Mouse (Mus musculus): ENCODE data around the gene 2310022B05Rik.

2310022B05Rik gene

GRCm38 (mm10) chr8:124661781-124662180 is 1.4 kb downstream of the 2310022B05Rik start:
- no peak for DNase-seq (ENCODE audit: low read depth)

GRCm38 (mm10) chr8:124658415-124658814 is 4.8 kb downstream of the 2310022B05Rik start:
- DNase-seq (ENCODE audit: low read depth): no peak

GRCm38 (mm10) chr8:124657961-124658360 is 5.2 kb downstream of the 2310022B05Rik start:
- no peak for DNase-seq (ENCODE audit: low read depth)

- DNase-seq (ENCODE audit: low read depth): no peak
These were observed 9.3 kb downstream of the 2310022B05Rik start for GRCm38 (mm10) chr8:124653568-124654475.

GRCm38 (mm10) chr8:124652546-124652945 is 10.6 kb downstream of the 2310022B05Rik start:
- DNase-seq (ENCODE audit: low read depth): no peak

- DNase-seq (ENCODE audit: low read depth): no peak
These were observed 11.4 kb downstream of the 2310022B05Rik start for GRCm38 (mm10) chr8:124651776-124652175.

GRCm38 (mm10) chr8:124648311-124648710 is 14.9 kb downstream of the 2310022B05Rik start:
- no peak for DNase-seq (ENCODE audit: low read depth)

GRCm38 (mm10) chr8:124643540-124644339 is 19.4 kb downstream of the 2310022B05Rik start:
- DNase-seq (ENCODE audit: low read depth): no peak

GRCm38 (mm10) chr8:124641599-124641998 is 21.6 kb downstream of the 2310022B05Rik start:
- no peak for DNase-seq (ENCODE audit: low read depth)

GRCm38 (mm10) chr8:124635247-124635502 is 28.0 kb downstream of the 2310022B05Rik start:
- no peak for DNase-seq (ENCODE audit: low read depth)

GRCm38 (mm10) chr8:124634411-124635246 is 28.5 kb downstream of the 2310022B05Rik start:
- no peak for DNase-seq (ENCODE audit: low read depth)

- no peak for DNase-seq (ENCODE audit: low read depth)
These were observed 30.0 kb downstream of the 2310022B05Rik start for GRCm38 (mm10) chr8:124633001-124633703.

GRCm38 (mm10) chr8:124631966-124632365 is 31.2 kb downstream of the 2310022B05Rik start:
- no peak for DNase-seq (ENCODE audit: low read depth)

- DNase-seq (ENCODE audit: low read depth): no peak
These were observed 32.3 kb downstream of the 2310022B05Rik start for GRCm38 (mm10) chr8:124630891-124631290.

GRCm38 (mm10) chr8:124630489-124630888 is 32.7 kb downstream of the 2310022B05Rik start:
- DNase-seq (ENCODE audit: low read depth): no peak

GRCm38 (mm10) chr8:124626251-124626650 is 36.9 kb downstream of the 2310022B05Rik start:
- DNase-seq (ENCODE audit: low read depth): no peak

GRCm38 (mm10) chr8:124621255-124621654 is 41.9 kb downstream of the 2310022B05Rik start:
- no peak for DNase-seq (ENCODE audit: low read depth)

GRCm38 (mm10) chr8:124618252-124618651 is 44.9 kb downstream of the 2310022B05Rik start:
- DNase-seq (ENCODE audit: low read depth): no peak

- peak; percentile 73 for DNase-seq (ENCODE audit: low read depth)
These were observed 45.8 kb downstream of the 2310022B05Rik start for GRCm38 (mm10) chr8:124617266-124617869.

- DNase-seq (ENCODE audit: low read depth): no peak
These were observed 48.8 kb downstream of the 2310022B05Rik start for GRCm38 (mm10) chr8:124614325-124614724.

GRCm38 (mm10) chr8:124608972-124609353 is 54.2 kb downstream of the 2310022B05Rik start:
- DNase-seq (ENCODE audit: low read depth): no peak
